Mouse (Mus musculus): ENCODE results near the gene Rpl23a. TPM values are rescaled to one million over a fixed set of nuclear protein-coding genes. Genes with fewer than 3 reads are reported as not detected.
"Not testable (repeated sequence)": the region's sequence is repeated elsewhere in the genome, so short reads cannot be mapped to it uniquely, and the experiment has no call there.

The Rpl23a gene
- polyA plus RNA-seq, 1 experiment: 337 TPM

DNA sequence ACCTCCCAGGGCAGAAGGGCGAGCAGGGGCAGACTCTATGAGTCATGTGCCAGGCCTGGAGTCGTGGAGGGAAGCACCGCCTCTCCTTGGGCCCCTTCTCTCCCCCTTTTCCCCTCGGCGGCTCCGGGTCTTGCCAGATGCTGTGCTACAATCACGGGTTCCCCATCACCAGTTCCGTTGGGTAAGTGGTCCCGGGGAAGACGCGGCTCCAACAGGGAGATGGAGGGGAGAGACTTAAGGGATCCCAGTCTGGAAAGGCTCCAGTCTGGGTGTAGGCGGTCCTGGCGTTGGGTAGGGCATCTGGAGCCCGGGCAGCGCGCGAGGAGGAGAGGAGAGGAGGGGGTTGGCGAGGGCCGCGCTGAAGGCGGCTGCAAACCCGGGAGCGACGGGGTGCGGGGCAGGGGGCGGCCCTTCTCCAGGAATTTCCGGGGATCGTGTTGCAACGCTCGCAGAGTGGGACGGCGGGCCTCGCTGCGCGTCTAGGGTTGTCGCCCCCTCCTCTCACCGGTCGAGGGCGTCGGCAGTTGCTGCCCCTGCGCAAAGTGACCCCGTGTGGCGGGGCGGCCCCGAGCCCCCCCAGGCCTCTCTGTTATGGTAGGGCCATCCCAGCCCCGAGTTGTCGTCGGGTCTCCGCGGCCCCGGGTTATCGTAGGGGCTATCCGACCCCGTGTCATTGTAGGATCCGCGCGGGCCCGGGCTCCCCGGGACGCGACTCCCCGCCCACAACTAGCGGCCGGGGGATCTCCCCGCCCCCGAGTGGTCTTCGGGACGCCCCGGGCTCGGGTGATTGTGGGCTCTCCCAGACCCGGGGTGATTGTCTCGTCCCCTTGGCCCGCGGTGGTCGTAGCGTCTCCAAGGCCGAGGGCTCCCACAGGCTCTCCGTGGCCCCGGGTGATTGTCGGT is 5.2 kb upstream of the Rpl23a start, which contains the start of gene Rab34:
Gene Rab34 (plus strand): TSS at position 100 of the 903 bp plus-strand sequence.
- no peak for DNase-seq (ENCODE audit: low read depth, low spot score)
- 3% methylated on average over 80 of the region's 80 CpGs for WGBS

DNA sequence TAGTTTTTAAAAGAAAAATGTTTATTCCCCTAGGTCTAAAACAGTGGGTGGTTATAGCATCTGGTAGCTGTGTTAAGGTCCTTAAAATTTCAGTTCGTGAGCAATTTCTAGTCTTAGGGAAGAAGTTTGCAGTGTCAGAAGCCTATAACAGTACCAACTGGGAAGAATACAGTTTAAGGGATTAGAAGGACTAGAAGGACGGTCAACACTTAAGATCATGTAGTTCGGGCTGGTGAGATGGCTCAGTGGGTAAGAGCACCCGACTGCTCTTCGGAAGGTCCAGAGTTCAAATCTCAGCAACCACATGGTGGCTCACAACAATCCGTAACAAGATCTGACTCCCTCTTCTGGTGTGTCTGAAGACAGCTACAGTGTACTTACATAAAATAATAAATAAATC is 1.3 kb upstream of the Rpl23a start:
- 91% methylated on average over 6 of the region's 6 CpGs for WGBS

DNA sequence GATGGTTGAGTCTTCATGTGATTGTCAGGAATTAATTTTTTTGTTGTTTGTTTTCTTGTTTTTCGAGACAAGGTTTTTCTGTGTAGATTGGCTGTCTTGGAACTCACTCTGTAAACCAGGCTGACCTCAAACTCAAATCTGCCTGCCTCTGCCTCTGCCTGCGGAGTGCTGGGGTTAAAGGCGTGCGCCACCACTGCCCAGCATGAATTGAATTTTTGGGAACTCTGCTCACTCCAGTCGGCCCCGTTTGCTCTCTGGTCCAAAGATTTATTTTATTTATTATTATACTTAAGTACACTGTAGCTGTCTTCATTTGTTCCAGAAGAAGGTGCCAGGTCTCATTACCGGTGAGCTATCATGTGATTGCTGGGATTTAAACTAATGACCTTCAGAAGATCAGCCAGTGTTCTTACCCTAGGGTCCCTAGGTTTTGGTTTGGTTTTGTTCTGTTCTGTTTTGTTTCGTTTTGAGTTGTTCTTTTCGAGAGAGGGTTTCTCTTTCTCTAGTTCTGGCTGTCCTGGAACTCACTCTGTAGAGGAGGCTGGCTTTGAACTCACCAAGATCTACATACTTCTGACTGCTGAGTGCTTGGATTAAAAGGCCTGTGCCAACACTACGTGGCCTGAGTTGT is 615 bp upstream of the Rpl23a start:
- WGBS: 47% methylated on average over 10 of the region's 10 CpGs
- DNase-seq (ENCODE audit: low read depth, low spot score): no peak

More for the DNA sequence above, 1.3 kb upstream of the Rpl23a start:
- DNase-seq (ENCODE audit: low read depth, low spot score): not testable (repeated sequence)

DNA sequence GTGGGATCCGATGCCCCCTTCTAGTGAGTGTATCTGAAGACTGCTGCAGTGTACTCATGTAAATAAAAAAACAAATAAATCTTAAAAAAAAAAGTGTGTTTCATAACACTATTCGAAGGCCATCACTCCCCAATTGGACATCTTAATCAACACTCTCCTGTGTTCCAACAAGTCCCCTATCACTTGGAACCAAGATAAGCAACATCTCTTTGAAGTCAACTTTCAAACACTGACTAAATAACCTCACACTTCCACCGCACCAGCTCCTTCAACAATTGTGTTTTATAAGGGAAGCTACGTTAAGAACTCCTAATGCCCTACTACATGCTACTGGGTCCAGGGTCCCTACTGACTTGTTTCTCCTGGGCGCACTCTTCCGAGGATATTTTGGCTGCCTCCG is 934 bp downstream of the Rpl23a start:
- DNase-seq (ENCODE audit: low read depth, low spot score): no peak
- 4% methylated on average over 7 of the region's 7 CpGs for WGBS

DNA sequence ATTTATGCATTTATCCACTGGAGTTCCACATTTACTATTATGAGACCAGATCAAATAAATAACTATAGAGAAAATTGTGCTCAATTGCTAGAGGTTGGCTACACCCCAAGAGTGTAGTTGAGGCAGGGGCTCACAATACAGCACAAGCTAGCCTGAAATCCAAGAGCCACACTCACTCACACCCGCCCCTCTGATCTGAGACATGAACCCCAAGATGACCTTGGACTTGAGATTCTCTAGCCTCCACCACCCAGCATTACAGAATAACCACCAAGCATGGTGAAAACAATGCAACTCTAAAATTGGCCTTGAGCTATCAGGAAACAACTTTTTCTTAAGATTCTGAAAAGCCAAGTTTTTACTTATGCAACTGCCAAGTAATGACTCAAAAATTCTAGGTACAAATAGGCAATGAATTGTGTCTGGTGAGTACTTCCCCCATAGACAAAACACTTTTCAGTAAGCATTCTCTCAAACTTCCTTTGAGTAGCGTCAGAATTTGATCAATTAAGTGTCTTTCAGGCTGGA is 1.5 kb downstream of the Rpl23a start:
- 23% methylated on average over 2 of the region's 2 CpGs for WGBS
- DNase-seq (ENCODE audit: low read depth, low spot score): no peak

DNA sequence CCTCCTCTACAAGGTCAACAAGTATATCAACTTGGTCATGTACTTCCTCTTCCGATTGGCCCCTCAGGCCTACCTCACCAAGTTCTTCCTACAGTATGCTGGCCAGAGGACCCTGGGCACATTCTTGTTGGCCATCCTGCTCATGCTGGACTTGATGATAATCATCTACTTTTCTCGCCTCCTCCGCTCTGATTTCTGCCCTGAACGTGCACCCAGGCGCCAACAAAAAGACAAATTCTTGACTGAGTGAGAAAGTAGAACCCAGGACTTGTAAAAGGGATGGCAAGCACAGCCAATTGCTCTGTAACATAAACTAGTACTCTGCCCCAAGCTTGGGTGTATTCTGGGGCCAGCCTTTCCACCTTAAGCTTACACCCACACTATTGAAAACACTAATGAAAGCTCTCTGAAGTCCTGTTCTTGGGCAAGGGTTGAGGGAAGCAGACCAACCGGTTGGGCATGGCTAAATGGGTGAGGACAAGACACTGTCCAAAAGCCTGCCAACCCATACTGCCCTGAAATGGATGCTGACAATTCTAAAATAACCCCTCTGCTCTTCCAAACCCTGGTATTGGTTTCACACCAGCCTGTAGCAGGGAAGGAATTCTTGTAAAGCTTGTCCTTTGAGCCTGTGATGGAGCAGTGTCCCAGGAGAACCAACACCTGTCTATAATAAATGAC is 3.2 kb downstream of the Rpl23a start:
- 70% methylated on average over 6 of the region's 6 CpGs for WGBS
- no peak for DNase-seq (ENCODE audit: low read depth, low spot score)

DNA sequence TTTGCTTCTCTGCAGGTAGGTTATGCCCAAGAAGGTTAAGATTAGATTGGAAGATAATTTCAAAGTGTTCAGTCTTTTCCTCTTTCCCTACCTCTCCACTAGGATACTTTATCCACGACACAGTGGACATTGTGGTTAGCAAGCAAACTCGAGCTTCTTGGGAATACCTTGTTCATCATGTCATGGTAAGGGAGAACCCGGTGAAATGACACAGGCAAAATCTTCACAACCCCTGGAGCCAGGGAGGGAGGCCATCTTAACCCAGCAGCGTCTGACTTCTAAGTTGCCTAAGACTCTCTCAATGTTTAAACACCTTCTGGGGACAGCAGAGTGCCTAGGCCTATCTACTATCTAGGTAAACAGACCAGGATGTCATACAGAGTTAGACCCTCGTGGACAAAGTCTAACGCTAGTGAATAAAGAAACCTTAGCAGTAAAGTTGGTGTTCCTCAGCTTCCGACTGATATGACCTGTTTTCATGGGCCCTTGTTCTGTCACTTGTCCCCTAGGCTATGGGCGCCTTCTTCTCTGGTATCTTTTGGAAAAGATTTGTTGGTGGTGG is 3.9 kb downstream of the Rpl23a start:
- DNase-seq (ENCODE audit: low read depth, low spot score): no peak
- WGBS: 35% methylated on average over 8 of the region's 8 CpGs

DNA sequence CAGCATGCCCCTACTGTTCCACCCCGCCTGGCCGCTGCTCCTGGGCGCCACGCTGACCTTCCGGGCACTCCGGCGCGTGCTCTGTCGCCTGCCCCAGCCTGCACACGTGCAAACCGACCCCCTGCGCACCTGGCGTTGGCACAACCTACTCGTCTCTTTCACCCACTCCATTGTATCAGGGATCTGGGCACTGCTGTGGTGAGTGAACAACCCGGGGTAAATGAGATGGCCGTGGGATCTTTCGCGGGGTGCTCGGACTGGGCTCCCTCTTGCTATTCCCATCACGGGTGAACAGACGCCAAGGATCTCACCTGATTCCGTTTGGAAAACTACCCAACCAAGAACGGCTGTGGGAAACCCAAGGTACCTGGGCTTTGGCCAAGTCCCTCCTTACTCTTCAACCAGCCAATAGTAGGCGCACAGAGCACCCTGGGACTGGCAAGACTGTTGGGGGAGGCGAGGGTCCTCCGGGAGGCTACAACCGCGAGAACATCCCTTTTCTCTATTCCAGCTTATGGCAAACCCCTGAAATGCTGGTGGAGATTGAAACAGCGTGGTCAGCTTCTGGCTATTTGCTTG is 4.4 kb downstream of the Rpl23a start:
- WGBS: 3% methylated on average over 29 of the region's 29 CpGs
- DNase-seq (ENCODE audit: low read depth, low spot score): no peak

DNA sequence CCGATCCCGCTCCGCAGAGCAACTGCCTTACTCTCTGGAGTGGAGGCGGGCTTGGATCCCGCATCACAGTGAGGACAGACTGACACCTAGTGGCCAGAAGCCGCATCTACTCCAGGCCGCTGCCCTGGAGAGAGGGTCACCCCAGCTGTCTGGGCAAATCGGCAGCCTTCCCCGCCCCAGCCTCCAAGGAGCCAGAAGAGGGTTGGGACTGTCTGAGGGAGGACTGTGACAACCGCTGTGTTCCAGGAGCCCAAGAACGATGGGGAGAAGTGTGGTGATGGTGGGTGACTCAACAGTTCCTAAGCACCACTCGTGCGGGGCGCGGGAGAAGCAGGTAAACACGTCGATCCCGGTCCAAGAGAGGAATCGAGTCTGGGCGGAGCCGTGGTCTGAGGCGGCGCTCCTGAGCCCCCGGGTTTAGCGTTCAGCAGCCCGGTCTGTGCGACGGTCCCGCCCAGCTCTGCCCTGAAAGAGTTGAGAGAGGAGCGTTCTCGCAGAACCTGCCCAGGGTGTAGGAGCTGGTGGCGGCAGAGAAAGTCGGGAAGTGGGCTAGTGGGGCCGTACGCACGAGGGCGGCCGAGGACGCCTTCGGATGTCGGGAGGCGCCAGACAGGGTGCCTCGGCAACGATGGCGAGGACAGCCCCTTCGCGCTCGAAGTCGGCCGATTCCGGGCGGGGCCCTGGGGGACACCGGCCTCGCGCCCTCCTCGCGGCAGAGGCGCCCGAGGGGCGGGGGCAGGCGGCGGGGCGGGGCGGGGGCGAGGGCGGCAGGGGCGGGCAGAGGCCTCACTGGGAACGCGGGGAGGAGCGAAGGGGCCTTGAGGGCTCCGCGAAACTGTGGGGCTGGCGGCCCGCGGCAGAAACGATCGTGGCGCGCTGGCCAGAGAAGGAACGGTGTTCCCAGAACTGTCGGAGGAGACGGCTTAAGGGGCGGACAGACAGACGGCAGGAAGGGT is 5.2 kb downstream of the Rpl23a start:
- DNase-seq (ENCODE audit: low read depth, low spot score): peak; percentile 78
- under 1% methylated on average over 84 of the region's 84 CpGs for WGBS

DNA sequence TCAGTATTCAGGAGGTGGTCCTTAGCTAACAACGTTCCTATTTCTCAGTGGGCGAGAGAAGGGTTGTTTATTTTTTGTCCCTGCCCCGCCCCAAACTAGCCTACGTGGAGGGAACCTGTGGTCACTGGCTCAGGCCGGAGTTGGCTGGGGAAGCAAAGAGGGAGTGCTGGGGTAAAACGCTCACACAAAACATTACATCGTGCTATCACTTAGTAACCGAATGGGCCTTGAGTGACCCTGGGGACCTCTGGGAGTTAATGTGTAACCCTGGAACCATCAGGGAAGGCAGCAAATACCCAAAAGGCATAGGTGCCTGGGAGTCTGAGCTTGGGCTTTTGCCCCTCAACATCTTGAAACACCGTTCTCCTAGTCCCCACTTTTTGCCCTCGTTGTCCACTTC is 5.9 kb downstream of the Rpl23a start:
- DNase-seq (ENCODE audit: low read depth, low spot score): no peak
- WGBS: 0% methylated on average over 10 of the region's 10 CpGs

DNA sequence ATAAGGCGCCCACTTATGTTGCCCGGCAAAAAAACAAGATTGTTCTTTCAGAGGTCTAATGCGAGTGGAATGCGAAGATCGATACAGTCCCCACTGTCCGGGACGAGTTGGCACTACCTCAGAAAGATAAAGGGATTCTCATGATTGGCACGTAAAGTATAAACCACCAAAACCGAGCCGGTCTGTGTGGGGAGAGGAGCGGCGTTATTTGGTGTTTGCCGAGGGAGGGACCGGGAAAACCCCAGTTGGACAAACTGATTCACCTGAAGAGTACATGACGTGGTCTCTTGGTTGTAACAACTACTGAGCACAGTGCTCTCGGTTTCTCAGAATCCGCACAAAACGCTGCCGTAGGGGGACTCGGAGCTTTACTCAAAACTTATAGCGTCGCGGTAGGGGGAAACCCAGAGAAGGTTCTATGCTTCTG is 6.5 kb downstream of the Rpl23a start:
- no peak for DNase-seq (ENCODE audit: low read depth, low spot score)
- under 1% methylated on average over 23 of the region's 23 CpGs for WGBS

DNA sequence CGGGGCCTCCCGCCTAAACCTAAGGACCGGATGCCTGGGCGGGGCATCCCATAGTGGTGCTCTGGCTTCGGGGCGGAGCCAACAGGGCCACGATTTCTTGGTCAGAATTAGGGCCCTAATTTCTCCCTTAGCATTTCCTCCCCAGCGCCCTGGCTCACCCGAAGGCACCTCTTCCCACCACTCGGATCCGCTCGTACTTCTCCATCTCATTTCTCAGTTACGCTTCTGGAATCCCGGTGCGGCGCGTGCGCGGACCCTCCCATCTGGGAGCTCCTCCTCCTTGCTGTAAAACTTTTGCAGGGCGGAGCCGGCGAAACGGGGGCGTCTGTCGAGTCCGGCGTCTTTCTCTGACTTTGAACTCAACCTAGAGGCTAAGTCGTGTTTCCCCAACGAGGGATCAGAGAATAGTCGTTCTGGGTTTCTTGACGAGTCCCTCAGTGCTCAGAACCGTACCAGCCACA is 7.0 kb downstream of the Rpl23a start, which contains the start of the genes Nek8 and Tlcd1:
Gene Nek8 (minus strand): TSS at position 274 of the 461 bp plus-strand sequence.
Gene Tlcd1 (plus strand): TSS at position 310 of the 461 bp plus-strand sequence.
- DNase-seq (ENCODE audit: low read depth, low spot score): peak; percentile 85
- WGBS: under 1% methylated on average over 32 of the region's 32 CpGs

DNA sequence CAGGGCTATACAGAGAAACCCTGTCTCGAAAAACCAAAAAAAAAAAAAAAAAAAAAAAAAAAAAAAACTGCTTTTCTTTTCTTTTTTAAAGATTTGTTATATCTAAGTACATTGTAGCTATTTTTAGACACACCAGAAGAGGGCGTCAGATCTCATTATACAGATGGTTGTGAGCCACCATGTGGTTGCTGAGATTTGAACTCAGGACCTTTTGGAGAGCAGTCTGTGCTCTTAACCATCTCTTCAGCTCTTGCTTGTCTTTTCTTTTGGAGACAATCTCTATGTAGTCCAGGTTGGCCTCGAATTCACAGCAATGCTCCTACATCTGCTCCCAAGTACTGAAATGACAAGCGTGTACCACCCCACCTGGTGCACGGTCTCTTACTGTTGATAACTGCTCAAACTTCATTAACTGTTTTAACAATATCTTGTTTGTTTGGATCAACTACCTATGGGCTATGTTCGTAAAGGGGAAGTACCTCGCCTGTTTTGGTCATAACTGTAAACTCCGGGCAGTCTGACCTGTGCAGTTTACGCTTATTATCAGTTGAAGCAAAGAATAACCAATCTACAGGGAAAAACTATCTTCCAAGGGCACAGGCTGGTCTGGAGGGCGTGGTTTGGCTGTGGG is 7.5 kb downstream of the Rpl23a start:
- no peak for DNase-seq (ENCODE audit: low read depth, low spot score)
- under 1% methylated on average over 9 of the region's 10 CpGs for WGBS

DNA sequence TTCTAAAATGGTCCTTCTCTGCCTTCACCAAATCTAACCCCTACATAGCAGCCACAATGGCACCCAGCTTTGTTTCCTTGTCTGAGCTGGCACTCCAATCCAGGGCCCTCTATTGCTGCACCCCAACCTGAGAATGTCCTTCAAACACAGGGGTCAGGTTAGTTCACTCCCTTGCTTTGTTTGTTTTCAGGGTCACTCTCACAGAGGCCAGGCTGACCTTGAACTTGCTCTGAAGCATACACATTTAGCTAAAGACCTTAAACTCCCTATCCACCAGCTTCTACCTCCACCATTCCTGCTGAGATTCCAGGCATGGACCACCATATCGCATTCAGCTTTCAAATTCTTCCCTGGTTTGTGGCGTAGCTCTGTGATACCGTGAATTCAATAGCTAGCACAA is 8.9 kb downstream of the Rpl23a start:
- WGBS: 73% methylated on average over 3 of the region's 3 CpGs
- no peak for DNase-seq (ENCODE audit: low read depth, low spot score)

DNA sequence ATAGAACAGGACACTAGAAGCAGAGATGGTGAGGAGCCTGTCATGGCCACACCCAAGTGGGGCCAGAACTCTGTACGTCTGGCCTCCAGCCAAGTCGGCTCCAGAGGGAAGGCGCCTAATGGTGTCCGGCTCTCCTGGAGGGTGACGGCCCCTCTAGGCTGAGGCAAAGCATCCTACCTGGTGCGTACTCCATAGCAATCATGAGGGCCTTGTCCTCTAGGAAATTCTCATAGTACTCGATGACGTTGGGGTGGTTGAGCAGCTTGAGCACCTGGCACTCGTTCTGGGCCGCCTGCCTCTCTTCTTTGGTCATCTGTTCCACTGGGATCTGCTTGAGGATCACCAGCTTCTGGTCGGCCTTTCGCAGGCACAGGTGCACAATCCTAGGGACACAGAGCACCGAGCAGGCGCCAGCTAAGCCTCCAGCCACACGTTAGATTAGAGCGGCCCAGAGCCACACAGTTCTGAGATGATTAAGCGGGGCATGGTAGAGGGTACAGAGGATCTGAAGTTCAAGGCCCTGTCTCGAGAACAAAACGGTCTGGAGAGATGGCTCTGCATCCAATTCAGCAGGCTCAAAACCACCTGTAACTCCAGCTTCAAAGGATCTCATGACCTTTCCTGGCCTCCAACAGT is 10.5 kb downstream of the Rpl23a start:
- WGBS: 73% methylated on average over 19 of the region's 19 CpGs
- DNase-seq (ENCODE audit: low read depth, low spot score): no peak

DNA sequence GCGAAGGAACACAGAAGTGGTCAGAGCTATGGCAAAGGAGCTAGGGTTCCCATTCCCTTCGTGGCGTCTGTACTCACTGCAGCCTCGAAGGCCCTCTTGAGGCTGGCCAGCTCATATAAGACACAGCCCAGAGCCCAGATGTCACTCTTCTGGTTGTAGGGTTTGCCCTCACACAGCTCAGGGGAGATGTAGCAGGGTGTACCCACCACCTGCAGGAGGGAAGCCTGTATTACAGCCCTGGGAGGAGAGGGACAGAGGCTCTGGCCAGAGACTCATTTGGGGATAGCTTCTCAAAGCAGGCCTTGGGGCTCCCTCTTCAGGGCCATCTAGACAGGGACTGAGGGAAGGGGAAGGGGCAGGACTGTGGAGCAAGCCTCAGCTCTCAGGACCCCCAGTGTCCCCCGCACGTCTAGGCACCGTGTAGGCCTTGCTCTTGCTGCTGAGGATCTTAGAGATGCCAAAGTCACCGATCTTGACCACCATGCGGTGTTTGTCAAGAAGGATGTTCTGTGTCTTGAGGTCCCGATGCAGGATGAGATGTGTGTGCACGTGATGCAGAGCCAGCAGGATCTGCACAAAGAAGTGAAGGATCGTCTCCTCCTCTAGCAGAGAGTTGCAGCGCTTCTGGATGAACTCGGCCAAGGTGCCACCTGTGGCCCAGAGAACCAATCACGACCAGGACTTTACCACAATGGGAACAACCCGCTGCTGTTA is 11.2 kb downstream of the Rpl23a start:
- WGBS: 78% methylated on average over 16 of the region's 16 CpGs

DNA sequence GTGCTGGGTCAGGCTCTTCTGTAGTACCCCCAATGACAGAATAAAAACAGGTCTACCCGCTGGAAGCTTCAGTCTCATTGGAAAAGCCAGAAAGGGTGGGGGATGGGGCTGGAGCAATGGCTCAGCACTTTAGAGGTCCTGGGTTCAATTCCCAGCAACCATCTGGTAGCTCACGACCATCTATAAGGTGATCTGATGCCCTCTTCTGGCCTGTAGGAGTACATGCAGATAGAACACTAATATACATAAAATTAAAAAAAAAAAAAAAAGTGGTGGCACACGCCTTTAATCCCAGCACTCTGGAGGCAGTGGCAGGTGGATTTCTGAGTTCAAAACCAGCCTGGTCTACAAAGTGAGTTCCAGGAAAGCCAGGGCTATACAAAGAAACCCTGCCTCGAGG is 12.1 kb downstream of the Rpl23a start:
- DNase-seq (ENCODE audit: low read depth, low spot score): no peak
- 57% methylated on average over 4 of the region's 4 CpGs for WGBS

More for the DNA sequence above, 11.2 kb downstream of the Rpl23a start:
- DNase-seq (ENCODE audit: low read depth, low spot score): no peak

All from large intestine, adult 2 months (tissue).